17 mouse cellular contexts compared by ENCODE assay signal in genomic region chr3:105501071-105501470, GRCm38 (mm10). TPM values are rescaled to one million over a fixed set of nuclear protein-coding genes. Genes with fewer than 3 reads are reported as not detected.
"Had no signal": no experiment of that assay in that cellular context is flagged by ENCODE, and none has a peak within 500 bp of the region (broad histone marks: within the 10 kb centered on the region; RNA-seq: fewer than 3 reads in every experiment).

No protein-coding gene starts in this region.

- H3K9me3 ChIP-seq: lung, embryonic 15.5 days; megakaryocyte, embryonic 14.5 days; midbrain, embryonic 13.5 days; midbrain, embryonic 15.5 days; neural tube, embryonic 12.5 days; stomach, embryonic 15.5 days had no signal

- ATAC-seq: lung, postnatal 0 days; midbrain, embryonic 13.5 days; midbrain, embryonic 15.5 days had no signal

- H3K36me3 ChIP-seq: lung, embryonic 15.5 days; midbrain, embryonic 13.5 days; midbrain, embryonic 15.5 days; neural tube, embryonic 12.5 days; stomach, embryonic 15.5 days had no signal

- H3K9ac ChIP-seq: lung, embryonic 15.5 days; midbrain, embryonic 13.5 days; midbrain, embryonic 15.5 days; neural tube, embryonic 12.5 days; stomach, embryonic 15.5 days had no signal

- H3K4me3 ChIP-seq: lung, embryonic 15.5 days; megakaryocyte, embryonic 14.5 days; midbrain, embryonic 13.5 days; midbrain, embryonic 15.5 days; neural tube, embryonic 12.5 days; stomach, embryonic 15.5 days had no signal

- H3K4me2 ChIP-seq: lung, embryonic 15.5 days; midbrain, embryonic 11.5 days; midbrain, embryonic 13.5 days; midbrain, embryonic 15.5 days; neural tube, embryonic 12.5 days; stomach, embryonic 15.5 days had no signal

- H3K27me3 ChIP-seq: lung, embryonic 15.5 days; midbrain, embryonic 13.5 days; midbrain, embryonic 15.5 days; neural tube, embryonic 12.5 days; stomach, embryonic 15.5 days had no signal

- H3K4me1 ChIP-seq: lung, embryonic 15.5 days; megakaryocyte, embryonic 14.5 days; stomach, embryonic 15.5 days had no signal

- DNase-seq: lung, adult 2 months; lung, postnatal 14 days; lung, postnatal 36 days; right cerebral cortex, postnatal 14 days; thymus, adult 2 months; thymus, postnatal 25 days; thymus, postnatal 4 days had no signal

- H3K27ac ChIP-seq: lung, embryonic 15.5 days; macrophage; midbrain, embryonic 13.5 days; midbrain, embryonic 15.5 days; neural tube, embryonic 12.5 days; stomach, embryonic 15.5 days; stomach, postnatal 0 days had no signal

RNA-seq across cellular contexts. Expression of gene Kcnd3, which starts 48.9 kb away (rescaled TPM):
- polyA plus RNA-seq: macrophage had no signal
